Mouse (Mus musculus) T-helper 1 cell (primary cell): ENCODE results near the gene Sirt7.

Source experiments
- in situ Hi-C: fragments of 300-600 bp; cut with MboI, MseI; formaldehyde crosslinking; loops from one replicate; pipeline ENCODE4 v1.15.1; 2025; ENCODE audit warnings: high pct_unique_total_duplicates

The Sirt7 gene

GRCm38 (mm10) chr11:120617519-120618112 is 7.4 kb downstream of the Sirt7 start, which contains the start of gene Pcyt2:
Pcyt2 (minus strand) TSS chr11:120617936.
- in situ Hi-C loops = no loop called here

GRCm38 (mm10) chr11:120616617-120617294 is 8.3 kb downstream of the Sirt7 start:
- in situ Hi-C loops = no loop called here

GRCm38 (mm10) chr11:120615606-120616203 is 9.3 kb downstream of the Sirt7 start:
- in situ Hi-C loops = no loop called here

- in situ Hi-C loops = no loop called here
Measured at GRCm38 (mm10) chr11:120615167-120615566, 9.9 kb downstream of the Sirt7 start.

GRCm38 (mm10) chr11:120613976-120614375 is 11.1 kb downstream of the Sirt7 start:
- in situ Hi-C loops = no loop called here

GRCm38 (mm10) chr11:120613481-120613972 is 11.5 kb downstream of the Sirt7 start:
- in situ Hi-C loops = no loop called here

- in situ Hi-C loops = no loop called here
Measured at GRCm38 (mm10) chr11:120612763-120613162, 12.3 kb downstream of the Sirt7 start.

GRCm38 (mm10) chr11:120610477-120611046 is 14.5 kb downstream of the Sirt7 start:
- in situ Hi-C loops = no loop called here

- in situ Hi-C loops = no loop called here
Measured at GRCm38 (mm10) chr11:120609250-120609649, 15.8 kb downstream of the Sirt7 start.

GRCm38 (mm10) chr11:120608241-120609034 is 16.6 kb downstream of the Sirt7 start, which contains the start of gene Npb:
Npb (plus strand) TSS chr11:120608477.
- in situ Hi-C loops = no loop called here

- in situ Hi-C loops = no loop called here
Measured at GRCm38 (mm10) chr11:120606764-120607163, 18.3 kb downstream of the Sirt7 start.

GRCm38 (mm10) chr11:120605667-120606066 is 19.4 kb downstream of the Sirt7 start:
- in situ Hi-C loops = no loop called here

- in situ Hi-C loops = no loop called here
Measured at GRCm38 (mm10) chr11:120603545-120603944, 21.5 kb downstream of the Sirt7 start.

GRCm38 (mm10) chr11:120600716-120601115 is 24.3 kb downstream of the Sirt7 start:
- in situ Hi-C loops = no loop called here

- in situ Hi-C loops = no loop called here
Measured at GRCm38 (mm10) chr11:120598990-120599549, 26.0 kb downstream of the Sirt7 start.

- in situ Hi-C loops = no loop called here
Measured at GRCm38 (mm10) chr11:120598283-120598989, 26.6 kb downstream of the Sirt7 start, which contains the start of the genes Alyref and Anapc11. Alyref (minus strand) TSS chr11:120598365. Anapc11 (plus strand) TSS chr11:120598421.

- in situ Hi-C loops = no loop called here
Measured at GRCm38 (mm10) chr11:120597240-120598235, 27.5 kb downstream of the Sirt7 start.

GRCm38 (mm10) chr11:120588531-120588930 is 36.5 kb downstream of the Sirt7 start:
- in situ Hi-C loops = no loop called here

GRCm38 (mm10) chr11:120583937-120584336 is 41.1 kb downstream of the Sirt7 start:
- in situ Hi-C loops = no loop called here
